Mouse (Mus musculus): ENCODE results near the gene Psmd9.

Psmd9 gene

DNA sequence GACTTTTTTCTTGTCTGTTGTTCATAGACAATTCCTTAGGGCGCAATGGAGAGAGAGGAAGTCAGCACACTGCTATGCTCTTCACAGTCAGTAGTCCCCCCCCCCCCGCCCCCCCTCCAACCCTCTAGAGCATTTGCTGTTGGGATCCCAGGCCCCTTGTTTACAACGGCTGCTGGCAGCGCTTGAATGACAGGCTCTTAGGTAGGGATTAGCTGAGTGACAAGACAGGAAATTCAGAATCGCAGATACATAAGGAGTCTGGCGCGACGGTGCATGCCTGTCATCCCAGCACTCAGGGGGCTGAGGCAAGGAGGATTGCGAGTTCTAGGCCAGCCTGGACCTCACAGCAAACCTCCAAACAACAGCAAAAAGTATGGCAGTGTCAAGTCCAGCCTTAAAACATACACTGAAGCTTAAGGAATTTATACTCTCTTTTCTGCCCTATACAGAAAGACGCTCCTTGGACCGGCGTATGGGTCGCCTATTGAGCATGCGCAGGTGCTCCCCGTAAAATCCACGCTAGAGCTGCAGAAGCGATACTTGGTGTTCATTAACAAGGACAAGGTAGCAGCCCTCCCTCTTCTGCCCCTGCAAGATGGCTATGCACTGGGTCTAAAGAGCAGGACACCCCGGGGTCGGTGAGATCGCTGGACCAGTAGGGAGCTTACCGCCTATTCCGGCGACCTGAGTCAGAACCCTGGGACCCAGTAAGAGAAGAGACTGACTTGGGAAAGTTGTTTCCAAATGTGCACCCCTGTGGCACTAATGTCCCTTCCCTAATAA, 128.0 kb downstream of the Psmd9 start:
- DNase-seq (ENCODE audit: low spot score in 2 of 2): no peak

DNA sequence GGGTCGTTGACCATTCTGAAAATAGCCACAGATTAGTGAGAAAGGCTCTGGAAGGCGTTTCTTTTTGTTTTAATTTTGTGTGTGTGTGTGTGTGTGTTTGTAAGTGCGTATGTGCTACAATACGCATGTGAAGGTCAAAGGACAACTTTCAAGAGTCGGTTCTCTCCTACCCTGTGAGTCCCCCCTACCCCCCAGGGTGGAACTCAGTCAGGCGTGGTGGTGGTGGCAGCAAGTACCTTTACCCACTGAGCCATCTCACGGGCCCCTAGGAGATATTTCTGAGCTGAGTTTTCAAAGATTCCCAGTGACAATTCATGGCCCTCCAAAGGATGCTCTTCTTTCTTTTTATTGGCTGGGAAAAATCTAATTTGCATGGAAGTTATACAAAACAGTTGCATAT, 128.6 kb downstream of the Psmd9 start:
- DNase-seq (ENCODE audit: low spot score in 2 of 2): no peak

DNA sequence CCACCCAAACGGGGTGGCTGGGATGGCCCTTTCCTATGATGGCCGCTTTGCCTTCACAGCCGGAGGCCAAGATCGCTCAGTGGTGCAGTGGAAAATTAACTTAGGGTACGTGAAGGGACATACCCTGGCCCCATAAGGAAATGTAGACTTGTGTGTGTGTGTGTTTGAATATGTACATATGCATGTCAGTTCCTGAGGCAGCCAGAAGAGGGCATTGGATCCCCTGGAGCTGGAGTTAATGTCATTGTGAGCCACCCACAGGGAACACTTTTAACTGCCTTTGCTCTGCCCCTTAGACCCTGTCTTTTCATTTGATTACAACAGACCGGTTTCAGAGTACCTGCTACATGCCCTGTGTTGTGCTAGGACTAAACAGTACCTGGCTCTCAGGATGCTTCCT, 129.3 kb downstream of the Psmd9 start:
- DNase-seq (ENCODE audit: low spot score in 2 of 2): peak in 1 of 2 experiments; percentile 29
